Mouse (Mus musculus) bone marrow, adult 2 months (tissue): ENCODE measurements at regions not wholly inside any gene's neighbourhood (a gene's known extent, or its start where the extent isn't known, plus 50 kb on each side); places are given as distances from the start of the nearest gene placed in this dataset.

Experiments used
- CTCF ChIP-seq: fragments of 200-500 bp; IDR thresholded peaks from 2 replicates; pipeline ENCODE4 v1.5.1; 2011; ENCODE audit warnings: low read length, control low read depth; ENCODE audit not compliant: control insufficient read depth, insufficient read depth
- POLR2A ChIP-seq: fragments of 200-500 bp; IDR thresholded peaks from 2 replicates; pipeline ENCODE4 v1.6.1; 2011; ENCODE audit warnings: low read depth, mild to moderate bottlenecking, control low read depth, low read length, borderline replicate concordance; ENCODE audit not compliant: control insufficient read depth

DNA sequence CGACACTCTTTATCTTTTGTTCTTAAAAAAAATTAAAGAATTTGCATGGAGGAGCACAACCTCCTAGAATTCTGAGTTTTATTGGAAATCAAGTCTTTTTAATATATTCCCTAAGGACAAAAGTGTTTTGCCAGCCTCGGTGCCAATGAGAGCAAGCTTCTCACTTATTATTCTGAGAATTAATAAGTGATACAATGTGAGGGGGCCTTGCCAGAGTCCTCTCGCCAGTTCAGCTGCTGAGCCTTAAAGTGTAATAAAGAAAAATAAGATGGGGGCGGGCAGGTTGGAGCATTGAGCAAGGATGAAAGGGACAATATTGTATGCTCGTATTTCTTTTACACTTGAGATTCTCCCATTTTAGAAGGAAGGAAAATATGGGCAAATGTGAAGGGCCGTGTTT is 79.2 kb upstream of the Tsc22d2 start:
- no peak for TF ChIP-seq CTCF
- no peak for TF ChIP-seq POLR2A
